Mouse (Mus musculus): ENCODE results near the gene Plekhg4. TPM values are rescaled to one million over a fixed set of nuclear protein-coding genes. Genes with fewer than 3 reads are reported as not detected.

Gene Plekhg4
- polyA plus RNA-seq (2015; fragmentation: Nextera tagmentation; extraction: Ambion mirVana), result 0.32 and 0.37 TPM in 2 replicates

GRCm38 (mm10) chr8:105373032-105373431 lies at the start of gene Plekhg4:
Gene Plekhg4 (plus strand): TSS chr8:105373274.
- H3K4me1 ChIP-seq (ENCODE audit: insufficient read depth, low read length), result no peaks in the 10 kb centered on the region
- WGBS, result 52% methylated on average over 2 of the region's 2 CpGs
- no peaks in the 10 kb centered on the region for H3K27me3 ChIP-seq (ENCODE audit: insufficient read depth, low read length)
- H3K4me2 ChIP-seq (replicated peaks; ENCODE audit: low read depth, low read length), result no peak within 1 kb of the TSS; the same call in 1 of the 2 replicates
- H3K4me3 ChIP-seq (ENCODE audit: low read length), result no peak within 1 kb of the TSS
- no peak within 1 kb of the TSS for H3K27ac ChIP-seq (ENCODE audit: low read length)
- no peak within 1 kb of the TSS for H3K9ac ChIP-seq (replicated peaks; ENCODE audit: low read length)
- no peaks in the 10 kb centered on the region for H3K36me3 ChIP-seq (ENCODE audit: insufficient read depth, low read length)
- H3K9me3 ChIP-seq (ENCODE audit: low read length), result no peaks in the 10 kb centered on the region
- no peak for ATAC-seq (ENCODE audit: low FRiP score, low TSS enrichment)

GRCm38 (mm10) chr8:105325641-105326093 lies 47.4 kb upstream of the Plekhg4 start:
- H3K9ac ChIP-seq (replicated peaks; ENCODE audit: low read length), result peak overlapping the region; percentile 90
- ATAC-seq (ENCODE audit: low FRiP score, low TSS enrichment), result peak; percentile 69
- peak overlapping the region; percentile 79 for H3K4me2 ChIP-seq (replicated peaks; ENCODE audit: low read depth, low read length)
- H3K27me3 ChIP-seq (ENCODE audit: insufficient read depth, low read length), result no peaks in the 10 kb centered on the region
- H3K4me1 ChIP-seq (ENCODE audit: insufficient read depth, low read length), result peaks cover 18% of the 10 kb centered on the region
- no peaks in the 10 kb centered on the region for H3K9me3 ChIP-seq (ENCODE audit: low read length)
- peak overlapping the region; percentile 94 for H3K4me3 ChIP-seq (ENCODE audit: low read length)
- peak overlapping the region; percentile 71 for H3K27ac ChIP-seq (ENCODE audit: low read length)
- 1% methylated on average over 12 of the region's 12 CpGs for WGBS
- H3K36me3 ChIP-seq (ENCODE audit: insufficient read depth, low read length), result peaks cover 37% of the 10 kb centered on the region

GRCm38 (mm10) chr8:105326141-105326672 lies 46.9 kb upstream of the Plekhg4 start, which contains the start of the genes Lrrc29 and Tmem208:
Gene Lrrc29 (minus strand): TSS chr8:105326278.
Gene Tmem208 (plus strand): TSS chr8:105326354.
- H3K36me3 ChIP-seq (ENCODE audit: insufficient read depth, low read length), result peaks cover 42% of the 10 kb centered on the region
- no peaks in the 10 kb centered on the region for H3K9me3 ChIP-seq (ENCODE audit: low read length)
- peak within 1 kb of the TSS; percentile 94 for H3K4me3 ChIP-seq (ENCODE audit: low read length)
- H3K27ac ChIP-seq (ENCODE audit: low read length), result peak within 1 kb of the TSS; percentile 92
- H3K27me3 ChIP-seq (ENCODE audit: insufficient read depth, low read length), result no peaks in the 10 kb centered on the region
- H3K9ac ChIP-seq (replicated peaks; ENCODE audit: low read length), result peak within 1 kb of the TSS; percentile 90
- peak; percentile 92 for ATAC-seq (ENCODE audit: low FRiP score, low TSS enrichment)
- peak within 1 kb of the TSS; percentile 93 for H3K4me2 ChIP-seq (replicated peaks; ENCODE audit: low read depth, low read length)
- H3K4me1 ChIP-seq (ENCODE audit: insufficient read depth, low read length), result peaks cover 18% of the 10 kb centered on the region
- WGBS, result under 1% methylated on average over 36 of the region's 36 CpGs

- peaks cover 49% of the 10 kb centered on the region for H3K36me3 ChIP-seq (ENCODE audit: insufficient read depth, low read length)
- WGBS, result 37% methylated on average over 6 of the region's 6 CpGs
- peaks cover 18% of the 10 kb centered on the region for H3K4me1 ChIP-seq (ENCODE audit: insufficient read depth, low read length)
- peak overlapping the region; percentile 93 for H3K4me2 ChIP-seq (replicated peaks; ENCODE audit: low read depth, low read length)
- H3K4me3 ChIP-seq (ENCODE audit: low read length), result peak overlapping the region; percentile 94
- no peak for ATAC-seq (ENCODE audit: low FRiP score, low TSS enrichment)
- peak overlapping the region; percentile 92 for H3K27ac ChIP-seq (ENCODE audit: low read length)
- H3K9ac ChIP-seq (replicated peaks; ENCODE audit: low read length), result peak overlapping the region; percentile 90
- H3K9me3 ChIP-seq (ENCODE audit: low read length), result no peaks in the 10 kb centered on the region
- no peaks in the 10 kb centered on the region for H3K27me3 ChIP-seq (ENCODE audit: insufficient read depth, low read length)
Observed at GRCm38 (mm10) chr8:105326968-105327367, 46.1 kb upstream of the Plekhg4 start.

GRCm38 (mm10) chr8:105330325-105330724 lies 42.7 kb upstream of the Plekhg4 start:
- H3K4me1 ChIP-seq (ENCODE audit: insufficient read depth, low read length), result peaks cover 12% of the 10 kb centered on the region
- no peak overlapping the region for H3K27ac ChIP-seq (ENCODE audit: low read length)
- WGBS, result 94% methylated on average over 12 of the region's 12 CpGs
- H3K9me3 ChIP-seq (ENCODE audit: low read length), result no peaks in the 10 kb centered on the region
- H3K4me2 ChIP-seq (replicated peaks; ENCODE audit: low read depth, low read length), result no peak overlapping the region
- H3K4me3 ChIP-seq (ENCODE audit: low read length), result no peak overlapping the region
- no peaks in the 10 kb centered on the region for H3K27me3 ChIP-seq (ENCODE audit: insufficient read depth, low read length)
- ATAC-seq (ENCODE audit: low FRiP score, low TSS enrichment), result no peak
- no peak overlapping the region for H3K9ac ChIP-seq (replicated peaks; ENCODE audit: low read length)
- H3K36me3 ChIP-seq (ENCODE audit: insufficient read depth, low read length), result peaks cover 63% of the 10 kb centered on the region

GRCm38 (mm10) chr8:105331469-105331868 lies 41.6 kb upstream of the Plekhg4 start:
- Histone ChIP-seq H3K36me3 (ENCODE audit: insufficient read depth, low read length) (peaks cover 75% of the 10 kb centered on the region), H3K27ac (ENCODE audit: low read length) (no peak overlapping the region), H3K9me3 (ENCODE audit: low read length) (no peaks in the 10 kb centered on the region), H3K4me1 (ENCODE audit: insufficient read depth, low read length) (peaks cover 9% of the 10 kb centered on the region), H3K4me3 (ENCODE audit: low read length) (no peak overlapping the region), H3K27me3 (ENCODE audit: insufficient read depth, low read length) (no peaks in the 10 kb centered on the region), H3K4me2 (replicated peaks; ENCODE audit: low read depth, low read length) (no peak overlapping the region), H3K9ac (replicated peaks; ENCODE audit: low read length) (no peak overlapping the region)
- no peak for ATAC-seq (ENCODE audit: low FRiP score, low TSS enrichment)
- 92% methylated on average over 22 of the region's 22 CpGs for WGBS

GRCm38 (mm10) chr8:105331931-105332330 lies 41.1 kb upstream of the Plekhg4 start:
- no peak for ATAC-seq (ENCODE audit: low FRiP score, low TSS enrichment)
- peaks cover 7% of the 10 kb centered on the region for H3K4me1 ChIP-seq (ENCODE audit: insufficient read depth, low read length)
- no peak overlapping the region for H3K27ac ChIP-seq (ENCODE audit: low read length)
- H3K27me3 ChIP-seq (ENCODE audit: insufficient read depth, low read length), result no peaks in the 10 kb centered on the region
- H3K4me3 ChIP-seq (ENCODE audit: low read length), result no peak overlapping the region
- peaks cover 79% of the 10 kb centered on the region for H3K36me3 ChIP-seq (ENCODE audit: insufficient read depth, low read length)
- no peak overlapping the region for H3K4me2 ChIP-seq (replicated peaks; ENCODE audit: low read depth, low read length)
- WGBS, result 92% methylated on average over 9 of the region's 9 CpGs
- no peak overlapping the region for H3K9ac ChIP-seq (replicated peaks; ENCODE audit: low read length)
- H3K9me3 ChIP-seq (ENCODE audit: low read length), result no peaks in the 10 kb centered on the region

GRCm38 (mm10) chr8:105332523-105332922 lies 40.6 kb upstream of the Plekhg4 start:
- peaks cover 1% of the 10 kb centered on the region for H3K4me1 ChIP-seq (ENCODE audit: insufficient read depth, low read length)
- 51% methylated on average over 2 of the region's 2 CpGs for WGBS
- peaks cover 85% of the 10 kb centered on the region for H3K36me3 ChIP-seq (ENCODE audit: insufficient read depth, low read length)
- H3K27me3 ChIP-seq (ENCODE audit: insufficient read depth, low read length), result no peaks in the 10 kb centered on the region
- H3K9ac ChIP-seq (replicated peaks; ENCODE audit: low read length), result no peak overlapping the region
- no peak overlapping the region for H3K27ac ChIP-seq (ENCODE audit: low read length)
- H3K4me2 ChIP-seq (replicated peaks; ENCODE audit: low read depth, low read length), result no peak overlapping the region
- no peak overlapping the region for H3K4me3 ChIP-seq (ENCODE audit: low read length)
- no peaks in the 10 kb centered on the region for H3K9me3 ChIP-seq (ENCODE audit: low read length)
- no peak for ATAC-seq (ENCODE audit: low FRiP score, low TSS enrichment)

GRCm38 (mm10) chr8:105336373-105337130 lies 36.5 kb upstream of the Plekhg4 start:
- Histone ChIP-seq H3K4me2 (replicated peaks; ENCODE audit: low read depth, low read length) (no peak overlapping the region), H3K27me3 (ENCODE audit: insufficient read depth, low read length) (no peaks in the 10 kb centered on the region), H3K27ac (ENCODE audit: low read length) (no peak overlapping the region), H3K9ac (replicated peaks; ENCODE audit: low read length) (no peak overlapping the region), H3K4me3 (ENCODE audit: low read length) (no peak overlapping the region), H3K36me3 (ENCODE audit: insufficient read depth, low read length) (peaks cover 60% of the 10 kb centered on the region), H3K4me1 (ENCODE audit: insufficient read depth, low read length) (peaks cover 16% of the 10 kb centered on the region), H3K9me3 (ENCODE audit: low read length) (no peaks in the 10 kb centered on the region)
- WGBS, result 59% methylated on average over 32 of the region's 32 CpGs
- no peak for ATAC-seq (ENCODE audit: low FRiP score, low TSS enrichment)

- H3K36me3 ChIP-seq (ENCODE audit: insufficient read depth, low read length), result peaks cover 43% of the 10 kb centered on the region
Observed at GRCm38 (mm10) chr8:105338992-105339391, 34.1 kb upstream of the Plekhg4 start.

More at GRCm38 (mm10) chr8:105338992-105339391, 34.1 kb upstream of the Plekhg4 start:
- 28% methylated on average over 4 of the region's 4 CpGs for WGBS
- Histone ChIP-seq H3K4me3 (ENCODE audit: low read length) (no peak overlapping the region), H3K9me3 (ENCODE audit: low read length) (no peaks in the 10 kb centered on the region), H3K27ac (ENCODE audit: low read length) (no peak overlapping the region), H3K27me3 (ENCODE audit: insufficient read depth, low read length) (no peaks in the 10 kb centered on the region), H3K9ac (replicated peaks; ENCODE audit: low read length) (no peak overlapping the region), H3K4me2 (replicated peaks; ENCODE audit: low read depth, low read length) (no peak overlapping the region), H3K4me1 (ENCODE audit: insufficient read depth, low read length) (peaks cover 16% of the 10 kb centered on the region)
- ATAC-seq (ENCODE audit: low FRiP score, low TSS enrichment), result no peak

All from kidney, embryonic 16.5 days (tissue).